Mouse (Mus musculus): Measurements from ENCODE around the gene Mapkapk2. TPM values are rescaled to one million over a fixed set of nuclear protein-coding genes. Genes with fewer than 3 reads are reported as not detected.

The Mapkapk2 gene
- polyA plus RNA-seq, 1 experiment from 2014 or later = 35.2 TPM

DNA sequence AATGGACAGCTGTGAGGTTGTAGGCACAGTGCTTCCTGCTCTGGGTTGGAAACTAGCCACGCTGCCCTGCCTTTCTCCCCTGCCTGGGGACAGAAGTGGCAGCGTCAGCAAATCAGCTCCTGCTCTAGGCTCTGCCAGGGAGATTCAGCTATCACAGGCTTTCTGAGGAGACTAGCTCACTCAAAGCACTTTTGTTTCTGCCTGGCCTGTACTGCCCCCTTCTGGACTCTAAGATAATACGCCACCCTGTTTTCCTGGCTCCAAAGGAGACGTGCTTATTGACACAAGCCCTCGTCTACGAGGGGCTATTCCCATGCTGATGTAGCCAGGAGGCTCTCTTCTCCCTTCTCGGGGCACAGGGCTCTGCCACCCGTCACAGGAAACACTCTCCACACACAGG lies 44.4 kb downstream of the Mapkapk2 start:
- WGBS = 4% methylated on average over 8 of the region's 8 CpGs
- Histone ChIP-seq H3K27ac (ENCODE audit: low read depth, low read length) (peak overlapping the region; percentile 58), H3K4me2 (ENCODE audit: low read length) (no peak overlapping the region), H3K36me3 (ENCODE audit: control insufficient read depth, insufficient read depth, low read length) (peaks cover 58% of the 10 kb centered on the region), H3K4me1 (ENCODE audit: control insufficient read depth, insufficient read depth, low read length) (no peaks in the 10 kb centered on the region; the same call in 1 of the 2 replicates), H3K4me3 (ENCODE audit: low read depth, low read length) (no peak overlapping the region), H3K9me3 (replicated peaks; ENCODE audit: control insufficient read depth, low read length) (no peaks in the 10 kb centered on the region), H3K27me3 (replicated peaks; ENCODE audit: control insufficient read depth, insufficient read depth, low read length) (no peaks in the 10 kb centered on the region), H3K9ac (ENCODE audit: low read length) (no peak overlapping the region; the same call in 1 of the 2 replicates)
- DNase-seq (ENCODE audit: low spot score) = peak; percentile 94
- ATAC-seq = peak; percentile 74

DNA sequence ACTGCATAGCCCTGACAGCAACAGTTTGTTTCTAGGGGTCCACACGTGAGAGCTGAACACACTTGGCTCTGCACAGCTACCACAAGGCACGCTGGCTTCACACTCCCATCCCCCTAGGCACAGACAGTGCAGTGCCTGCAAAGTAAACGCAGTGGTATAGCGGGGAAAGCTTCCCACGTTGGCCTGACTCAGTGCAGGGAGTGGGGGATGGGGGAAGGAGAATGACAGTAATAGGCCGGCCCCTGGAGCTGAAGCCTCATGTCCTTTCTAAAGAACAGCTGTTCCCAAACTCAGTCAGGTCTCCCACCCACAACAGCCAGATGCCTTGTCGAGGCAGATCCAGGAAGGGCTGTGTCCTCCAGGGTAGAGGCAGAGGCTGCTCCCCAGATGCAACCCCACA lies 46.6 kb downstream of the Mapkapk2 start:
- Histone ChIP-seq H3K4me2 (ENCODE audit: low read length) (no peak overlapping the region), H3K9ac (ENCODE audit: low read length) (no peak overlapping the region), H3K36me3 (ENCODE audit: control insufficient read depth, insufficient read depth, low read length) (peaks cover 36% of the 10 kb centered on the region), H3K9me3 (replicated peaks; ENCODE audit: control insufficient read depth, low read length) (no peaks in the 10 kb centered on the region), H3K27me3 (replicated peaks; ENCODE audit: control insufficient read depth, insufficient read depth, low read length) (no peaks in the 10 kb centered on the region), H3K4me1 (ENCODE audit: control insufficient read depth, insufficient read depth, low read length) (no peaks in the 10 kb centered on the region; the same call in 1 of the 2 replicates), H3K4me3 (ENCODE audit: low read depth, low read length) (no peak overlapping the region), H3K27ac (ENCODE audit: low read depth, low read length) (no peak overlapping the region)
- 48% methylated on average over 7 of the region's 7 CpGs for WGBS
- DNase-seq (ENCODE audit: low spot score) (no peak), ATAC-seq (no peak)

DNA sequence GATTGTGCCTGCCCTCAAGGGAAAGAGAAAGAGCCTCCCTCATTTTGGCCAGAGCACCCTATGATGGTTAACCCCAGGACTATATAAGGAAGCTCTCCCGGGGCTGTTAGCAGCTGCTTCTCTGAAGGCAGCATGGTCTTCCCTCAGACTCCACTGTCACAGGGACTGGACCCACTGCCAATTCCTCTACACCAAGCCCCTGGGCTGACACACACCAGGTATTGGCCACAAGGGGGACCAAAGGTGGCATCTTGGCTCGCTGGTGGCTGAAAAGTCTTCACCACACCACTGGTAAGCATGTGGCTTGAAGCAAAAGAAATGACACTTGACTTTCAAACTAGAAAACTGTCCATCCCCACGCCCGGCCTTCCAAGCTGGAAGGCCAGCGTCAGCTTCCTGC lies 47.0 kb downstream of the Mapkapk2 start:
- Histone ChIP-seq H3K9ac (ENCODE audit: low read length) (no peak overlapping the region), H3K4me3 (ENCODE audit: low read depth, low read length) (no peak overlapping the region), H3K27me3 (replicated peaks; ENCODE audit: control insufficient read depth, insufficient read depth, low read length) (no peaks in the 10 kb centered on the region), H3K27ac (ENCODE audit: low read depth, low read length) (no peak overlapping the region), H3K9me3 (replicated peaks; ENCODE audit: control insufficient read depth, low read length) (no peaks in the 10 kb centered on the region), H3K36me3 (ENCODE audit: control insufficient read depth, insufficient read depth, low read length) (peaks cover 32% of the 10 kb centered on the region), H3K4me1 (ENCODE audit: control insufficient read depth, insufficient read depth, low read length) (no peaks in the 10 kb centered on the region; the same call in 1 of the 2 replicates), H3K4me2 (ENCODE audit: low read length) (no peak overlapping the region)
- 89% methylated on average over 5 of the region's 5 CpGs for WGBS
- DNase-seq (ENCODE audit: low spot score) (no peak), ATAC-seq (no peak)

DNA sequence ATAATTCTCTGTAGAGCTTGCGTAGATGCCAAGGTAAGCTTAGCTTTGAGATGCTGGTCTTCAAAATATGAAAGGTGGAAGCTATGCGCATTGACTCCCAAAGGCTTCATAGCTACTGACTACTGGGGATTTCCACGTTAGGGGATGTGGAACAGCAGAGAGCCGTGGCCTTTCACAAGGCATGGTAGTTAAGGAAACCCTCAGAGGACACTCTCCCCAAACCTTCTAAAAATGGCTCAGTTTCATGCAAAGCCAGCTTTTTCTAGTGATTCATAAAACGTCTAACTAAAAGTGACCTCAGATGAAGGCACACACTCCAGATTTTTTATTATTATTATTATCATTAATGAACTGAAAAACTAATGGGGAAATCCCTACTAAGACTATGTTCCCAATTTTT lies 47.6 kb downstream of the Mapkapk2 start:
- Histone ChIP-seq H3K9me3 (replicated peaks; ENCODE audit: control insufficient read depth, low read length) (no peaks in the 10 kb centered on the region), H3K4me2 (ENCODE audit: low read length) (no peak overlapping the region), H3K4me3 (ENCODE audit: low read depth, low read length) (no peak overlapping the region), H3K27ac (ENCODE audit: low read depth, low read length) (no peak overlapping the region), H3K27me3 (replicated peaks; ENCODE audit: control insufficient read depth, insufficient read depth, low read length) (no peaks in the 10 kb centered on the region), H3K36me3 (ENCODE audit: control insufficient read depth, insufficient read depth, low read length) (peaks cover 26% of the 10 kb centered on the region), H3K9ac (ENCODE audit: low read length) (no peak overlapping the region), H3K4me1 (ENCODE audit: control insufficient read depth, insufficient read depth, low read length) (no peaks in the 10 kb centered on the region; the same call in 1 of the 2 replicates)
- WGBS = 96% methylated on average over 5 of the region's 5 CpGs
- DNase-seq (ENCODE audit: low spot score) (no peak), ATAC-seq (no peak)

DNA sequence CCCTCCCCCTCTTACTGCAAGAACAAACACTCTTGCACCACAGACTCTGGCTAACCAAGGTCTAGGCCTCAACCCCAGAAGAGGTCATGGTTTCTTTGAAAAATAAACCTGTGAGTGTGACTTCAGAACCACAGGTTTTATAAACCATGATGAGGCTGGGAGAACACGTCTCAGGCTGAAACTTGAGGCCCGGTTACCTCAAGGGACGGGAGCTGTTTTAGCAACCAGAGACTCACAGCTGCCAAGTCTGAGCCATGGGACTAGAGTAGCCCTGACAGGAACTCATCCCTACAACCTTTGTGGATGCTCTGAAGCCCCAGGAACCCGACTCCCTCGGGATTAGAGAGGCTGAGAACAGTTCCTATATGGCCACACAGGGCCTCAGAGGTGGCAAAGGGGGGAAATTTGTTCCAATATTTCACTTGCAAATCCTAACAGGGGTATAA lies 48.2 kb downstream of the Mapkapk2 start:
- H3K4me2 ChIP-seq (ENCODE audit: low read length) = no peak overlapping the region
- WGBS = 85% methylated on average over 5 of the region's 5 CpGs

DNA sequence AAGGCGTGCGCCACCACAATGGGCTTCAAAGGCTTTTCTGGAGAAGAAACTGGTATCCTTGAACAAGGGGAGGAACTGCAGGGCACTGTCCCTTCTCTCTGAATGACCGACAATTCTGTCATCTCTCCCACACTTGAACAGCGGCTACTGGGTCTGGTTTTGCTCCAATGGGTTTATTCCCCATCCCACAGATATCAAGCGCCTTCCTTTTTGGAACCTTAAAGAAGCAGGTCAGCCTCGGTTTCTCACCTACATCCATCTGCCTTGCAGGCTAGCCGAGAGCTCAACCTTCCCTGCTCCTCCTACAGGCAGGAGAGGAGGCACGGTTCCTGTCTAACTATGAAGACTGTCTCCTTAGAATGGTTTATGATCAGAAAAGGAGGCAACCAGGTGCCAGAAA lies 48.7 kb downstream of the Mapkapk2 start:
- ATAC-seq = no peak
- no peaks in the 10 kb centered on the region; the same call in 1 of the 2 replicates for H3K4me1 ChIP-seq (ENCODE audit: control insufficient read depth, insufficient read depth, low read length)
- no peak overlapping the region for H3K4me2 ChIP-seq (ENCODE audit: low read length)
- WGBS = 87% methylated on average over 8 of the region's 8 CpGs
- H3K9me3 ChIP-seq (replicated peaks; ENCODE audit: control insufficient read depth, low read length) = no peaks in the 10 kb centered on the region
- H3K27me3 ChIP-seq (replicated peaks; ENCODE audit: control insufficient read depth, insufficient read depth, low read length) = no peaks in the 10 kb centered on the region
- H3K27ac ChIP-seq (ENCODE audit: low read depth, low read length) = no peak overlapping the region
- no peak overlapping the region for H3K9ac ChIP-seq (ENCODE audit: low read length)
- peaks cover 15% of the 10 kb centered on the region for H3K36me3 ChIP-seq (ENCODE audit: control insufficient read depth, insufficient read depth, low read length)
- no peak overlapping the region for H3K4me3 ChIP-seq (ENCODE audit: low read depth, low read length)
- DNase-seq (ENCODE audit: low spot score) = no peak

More for the DNA sequence above, 48.2 kb downstream of the Mapkapk2 start:
- Histone ChIP-seq H3K27me3 (replicated peaks; ENCODE audit: control insufficient read depth, insufficient read depth, low read length) (no peaks in the 10 kb centered on the region), H3K36me3 (ENCODE audit: control insufficient read depth, insufficient read depth, low read length) (peaks cover 19% of the 10 kb centered on the region), H3K4me3 (ENCODE audit: low read depth, low read length) (no peak overlapping the region), H3K27ac (ENCODE audit: low read depth, low read length) (no peak overlapping the region), H3K9me3 (replicated peaks; ENCODE audit: control insufficient read depth, low read length) (no peaks in the 10 kb centered on the region), H3K9ac (ENCODE audit: low read length) (no peak overlapping the region), H3K4me1 (ENCODE audit: control insufficient read depth, insufficient read depth, low read length) (no peaks in the 10 kb centered on the region; the same call in 1 of the 2 replicates)
- DNase-seq (ENCODE audit: low spot score) (no peak), ATAC-seq (no peak)

DNA sequence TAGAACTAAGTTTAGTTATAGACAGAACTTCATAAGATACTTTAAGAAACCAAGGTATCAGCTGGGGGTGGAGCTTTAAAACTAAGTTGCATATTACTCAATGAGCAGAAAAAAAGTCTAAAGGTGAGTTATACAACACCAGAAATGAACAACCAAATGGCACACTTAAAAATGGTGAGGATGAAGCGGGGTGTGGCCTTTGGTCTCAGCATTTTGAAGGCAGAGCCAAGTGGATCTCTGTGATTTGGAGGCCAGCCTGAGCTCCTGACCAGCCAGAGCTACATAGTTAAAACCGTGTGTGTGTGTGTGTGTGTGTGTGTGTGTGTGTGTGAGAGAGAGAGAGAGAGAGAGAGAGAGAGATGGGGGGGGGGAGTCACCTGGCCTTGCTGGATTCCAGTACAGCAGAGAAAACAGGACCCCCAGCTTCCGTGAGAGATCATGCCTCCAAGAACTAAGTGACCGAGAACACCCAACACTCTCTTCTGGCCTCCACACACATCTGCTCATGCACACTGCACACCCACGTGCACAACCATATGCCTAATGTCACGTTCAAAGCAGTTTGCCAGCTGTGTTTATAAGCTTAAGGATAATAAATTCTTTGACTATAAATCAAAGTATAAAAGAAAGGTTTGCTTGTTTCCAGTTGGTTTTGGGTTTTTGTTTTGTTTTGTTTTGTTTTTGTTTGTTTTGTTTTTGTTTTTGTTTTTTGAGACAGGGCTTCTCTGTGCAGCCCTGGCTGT lies 49.3 kb downstream of the Mapkapk2 start:
- no peaks in the 10 kb centered on the region for H3K27me3 ChIP-seq (replicated peaks; ENCODE audit: control insufficient read depth, insufficient read depth, low read length)
- WGBS = 81% methylated on average over 6 of the region's 6 CpGs
- no peak overlapping the region for H3K9ac ChIP-seq (ENCODE audit: low read length)
- H3K27ac ChIP-seq (ENCODE audit: low read depth, low read length) = no peak overlapping the region
- no peak overlapping the region for H3K4me3 ChIP-seq (ENCODE audit: low read depth, low read length)
- DNase-seq (ENCODE audit: low spot score) (no peak), ATAC-seq (no peak)
- no peaks in the 10 kb centered on the region; the same call in 1 of the 2 replicates for H3K4me1 ChIP-seq (ENCODE audit: control insufficient read depth, insufficient read depth, low read length)
- H3K9me3 ChIP-seq (replicated peaks; ENCODE audit: control insufficient read depth, low read length) = no peaks in the 10 kb centered on the region
- H3K4me2 ChIP-seq (ENCODE audit: low read length) = no peak overlapping the region
- H3K36me3 ChIP-seq (ENCODE audit: control insufficient read depth, insufficient read depth, low read length) = peaks cover 11% of the 10 kb centered on the region; the same call in 1 of the 2 replicates

DNA sequence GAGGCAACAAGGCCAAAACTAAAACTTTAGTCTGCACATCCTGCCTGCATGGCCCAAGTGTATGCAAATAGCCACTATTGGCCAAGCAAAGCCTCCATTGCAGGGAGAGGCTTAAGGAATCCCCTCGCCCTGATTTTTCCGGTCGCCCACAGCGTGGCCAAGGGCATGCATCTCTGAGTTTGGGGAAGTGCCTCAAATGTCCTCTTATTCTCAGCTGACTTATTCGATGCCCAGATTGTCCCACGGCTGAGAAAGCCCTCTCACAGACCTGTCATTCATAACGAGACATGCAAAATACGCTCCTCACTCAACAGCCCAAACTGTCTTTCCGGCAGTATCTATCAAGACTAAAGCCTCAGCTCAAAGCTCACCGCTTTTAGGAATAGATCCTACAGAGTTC lies 51.0 kb downstream of the Mapkapk2 start:
- Histone ChIP-seq H3K9ac (ENCODE audit: low read length) (no peak overlapping the region), H3K27ac (ENCODE audit: low read depth, low read length) (no peak overlapping the region), H3K27me3 (replicated peaks; ENCODE audit: control insufficient read depth, insufficient read depth, low read length) (no peaks in the 10 kb centered on the region), H3K4me1 (ENCODE audit: control insufficient read depth, insufficient read depth, low read length) (no peaks in the 10 kb centered on the region), H3K4me2 (ENCODE audit: low read length) (no peak overlapping the region), H3K4me3 (ENCODE audit: low read depth, low read length) (no peak overlapping the region), H3K9me3 (replicated peaks; ENCODE audit: control insufficient read depth, low read length) (no peaks in the 10 kb centered on the region), H3K36me3 (ENCODE audit: control insufficient read depth, insufficient read depth, low read length) (0 out of 2 replicates have a peak, but pooled peaks cover 2% of the 10 kb centered on the region)
- no peak for DNase-seq (ENCODE audit: low spot score)
- 85% methylated on average over 10 of the region's 10 CpGs for WGBS
- no peak for ATAC-seq

DNA sequence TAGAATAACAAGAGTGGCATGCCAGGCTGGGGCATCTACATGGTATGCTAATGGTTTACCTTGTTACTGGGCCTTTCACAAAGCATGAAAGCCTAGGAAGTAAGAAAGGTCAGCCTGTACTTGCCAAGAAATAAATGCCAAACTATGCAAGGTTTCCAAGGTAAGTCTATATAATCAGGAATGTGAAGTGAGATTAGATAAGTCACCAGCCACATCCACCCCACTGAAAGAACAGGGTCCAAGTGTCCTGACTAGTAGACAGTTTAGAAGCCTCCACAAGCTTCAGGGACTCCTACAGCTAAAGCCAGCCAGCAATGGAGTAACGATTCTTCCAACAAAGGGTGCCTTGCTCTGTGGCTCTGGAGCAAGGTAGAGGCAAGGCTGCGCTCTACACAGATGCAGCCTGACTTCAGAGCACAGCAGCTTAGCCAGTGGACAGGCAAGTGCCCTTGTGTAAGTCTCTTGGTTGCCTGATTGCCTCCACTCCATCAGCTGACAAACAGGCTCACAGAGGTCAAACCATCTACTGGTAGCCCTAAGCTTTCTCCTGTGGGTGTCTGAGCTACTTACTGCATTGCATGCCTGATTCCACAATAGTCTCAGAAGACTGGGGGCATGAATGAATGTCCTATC lies 51.8 kb downstream of the Mapkapk2 start:
- Histone ChIP-seq H3K9me3 (replicated peaks; ENCODE audit: control insufficient read depth, low read length) (no peaks in the 10 kb centered on the region), H3K36me3 (ENCODE audit: control insufficient read depth, insufficient read depth, low read length) (no peaks in the 10 kb centered on the region), H3K27ac (ENCODE audit: low read depth, low read length) (no peak overlapping the region), H3K9ac (ENCODE audit: low read length) (no peak overlapping the region), H3K4me2 (ENCODE audit: low read length) (no peak overlapping the region), H3K4me1 (ENCODE audit: control insufficient read depth, insufficient read depth, low read length) (no peaks in the 10 kb centered on the region), H3K4me3 (ENCODE audit: low read depth, low read length) (no peak overlapping the region), H3K27me3 (replicated peaks; ENCODE audit: control insufficient read depth, insufficient read depth, low read length) (no peaks in the 10 kb centered on the region)
- 88% methylated on average over 2 of the region's 2 CpGs for WGBS
- ATAC-seq (no peak), DNase-seq (ENCODE audit: low spot score) (no peak)

All from forebrain, embryonic 14.5 days (tissue).